Mouse (Mus musculus) right cerebral cortex, adult 2 months (tissue): Measurements from ENCODE around the gene Ubac2.

ENCODE experiments used
- DNase-seq, 2 experiments: peaks; one replicate each; pipeline ENCODE4 v3.0.0; 2021 to 2022; ENCODE audit warnings: low spot score in 2 of 2

Ubac2 gene

GRCm38 (mm10) chr14:121922731-121923130 is 44.3 kb downstream of the Ubac2 start:
- DNase-seq = no peak

- no peak for DNase-seq
Measured at GRCm38 (mm10) chr14:121924876-121925275, 46.5 kb downstream of the Ubac2 start.

- DNase-seq = no peak
Measured at GRCm38 (mm10) chr14:121926901-121927300, 48.5 kb downstream of the Ubac2 start.

- DNase-seq = no peak
Measured at GRCm38 (mm10) chr14:121927451-121927850, 49.0 kb downstream of the Ubac2 start.

DNA sequence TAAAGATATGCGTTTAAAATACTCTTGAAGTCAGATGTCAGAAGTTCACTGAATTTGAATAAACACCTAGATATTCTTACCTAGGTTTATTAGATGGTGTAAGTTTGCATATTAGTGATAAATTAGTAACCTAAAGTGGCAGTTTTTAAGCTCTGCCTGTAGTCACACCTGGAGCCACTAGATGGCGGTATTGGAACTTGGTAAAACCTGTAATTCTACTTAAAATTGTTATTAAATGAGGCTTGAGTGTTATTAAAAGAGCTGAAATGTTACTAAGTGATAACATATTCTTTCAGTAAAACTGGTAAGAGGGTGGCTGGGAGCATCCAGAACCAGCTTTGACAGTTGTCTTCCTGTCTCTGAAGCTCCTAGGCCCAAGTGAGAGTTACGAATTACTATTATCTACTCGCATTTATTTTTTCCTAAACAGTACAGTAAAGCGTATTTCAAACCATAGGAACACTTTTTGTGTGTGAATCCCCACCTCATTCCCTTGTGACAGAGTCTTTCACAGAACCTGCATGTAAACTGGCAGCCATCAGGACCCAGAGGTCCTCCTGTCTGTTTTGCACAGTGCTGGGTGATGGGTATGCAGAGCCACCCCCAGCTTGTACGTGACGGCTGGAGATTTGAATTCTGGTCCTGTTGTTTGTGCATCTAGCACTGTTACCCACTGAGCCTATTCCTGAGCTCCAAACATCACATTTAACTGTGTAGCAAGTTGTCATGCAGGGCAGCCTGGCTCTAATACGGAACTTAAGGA is 50.1 kb downstream of the Ubac2 start:
- peak; percentile 64 to 71 for DNase-seq

DNA sequence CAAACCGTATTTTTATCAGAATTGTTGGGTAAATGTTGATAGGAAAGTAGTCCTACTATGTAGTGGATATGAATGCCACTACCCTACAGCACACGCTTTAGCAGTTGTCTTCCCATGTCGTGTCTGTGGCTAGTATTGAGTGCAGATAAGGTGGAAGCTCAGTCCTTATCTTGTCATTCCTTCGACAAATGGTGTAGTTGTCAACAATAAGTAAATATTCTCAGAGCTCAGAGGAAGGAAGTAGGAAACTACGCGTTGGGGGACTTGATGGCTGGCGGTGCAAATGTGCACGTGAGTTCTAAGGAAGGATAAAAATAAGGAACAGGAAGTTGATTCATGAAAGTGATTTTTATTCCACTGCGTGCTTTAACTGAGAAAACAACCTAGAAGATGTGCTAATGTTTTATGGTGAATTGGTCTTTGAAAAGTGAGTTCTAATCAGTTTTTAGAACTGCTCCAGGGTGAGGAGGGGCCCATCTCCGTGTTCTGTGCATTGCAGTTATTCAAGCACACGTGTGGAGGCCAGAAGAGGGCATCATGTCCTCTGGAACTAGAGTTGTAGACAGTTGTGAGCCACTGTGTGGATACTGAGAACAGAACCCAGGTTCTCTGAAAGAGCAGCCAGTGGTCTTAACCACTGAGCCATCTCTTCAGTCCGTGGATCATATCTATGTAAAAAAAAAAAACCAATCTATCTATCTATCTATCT is 51.0 kb downstream of the Ubac2 start:
- DNase-seq = no peak

DNA sequence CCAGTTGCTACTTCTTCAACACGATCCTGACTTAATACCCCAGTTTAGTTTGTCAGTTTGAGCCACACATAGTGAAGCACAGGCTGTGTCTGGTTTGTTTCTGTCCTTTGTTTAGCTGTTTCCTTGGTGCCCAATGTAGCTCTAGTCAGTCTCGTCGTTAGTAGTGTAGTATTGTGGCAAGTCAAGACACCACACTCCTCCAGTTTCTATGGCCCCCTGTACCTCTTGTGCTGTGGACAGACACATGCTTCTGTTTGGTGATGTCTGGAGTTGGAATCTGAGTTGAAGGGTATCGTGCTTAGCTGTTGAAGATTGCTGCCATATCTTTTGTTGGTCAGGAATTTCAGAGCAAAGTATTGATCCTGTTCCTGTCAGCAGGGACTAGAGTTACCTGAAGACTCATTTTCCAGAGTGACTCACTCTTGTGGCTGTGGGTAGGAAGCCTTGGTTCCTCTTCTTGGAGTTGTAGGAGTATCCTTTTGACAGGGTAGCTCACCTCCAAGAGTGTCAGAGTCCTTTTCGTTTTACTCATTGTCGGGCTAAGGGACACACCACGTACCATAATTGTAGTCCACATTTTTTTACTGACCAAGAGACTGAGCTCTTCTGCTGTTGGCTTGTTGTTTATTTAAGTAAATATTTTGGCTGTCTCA is 52.4 kb downstream of the Ubac2 start:
- DNase-seq = no peak

DNA sequence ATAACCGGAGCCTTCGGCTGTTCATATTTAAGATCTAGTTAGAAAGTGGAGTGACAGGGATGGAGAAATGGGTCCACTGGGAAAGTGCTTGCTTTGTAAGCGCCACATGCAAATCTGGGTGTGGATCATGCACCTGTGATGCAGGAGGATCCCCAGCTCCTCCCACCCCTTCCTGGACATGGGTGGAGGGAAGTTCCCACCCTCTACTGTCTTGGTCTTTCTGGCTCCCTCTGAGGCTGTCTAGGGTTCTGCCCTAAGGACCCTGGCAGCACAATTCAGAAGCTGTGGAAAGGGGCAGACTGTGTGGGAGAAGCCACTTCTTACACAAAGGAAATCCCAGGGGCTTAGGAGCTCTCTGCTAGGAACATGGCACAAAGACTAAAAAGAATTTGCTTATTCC is 53.2 kb downstream of the Ubac2 start:
- DNase-seq = no peak

- DNase-seq = no peak
Measured at GRCm38 (mm10) chr14:121932180-121932579, 53.8 kb downstream of the Ubac2 start.

- DNase-seq = no peak
Measured at GRCm38 (mm10) chr14:121933906-121934596, 55.6 kb downstream of the Ubac2 start.

- DNase-seq = no peak
Measured at GRCm38 (mm10) chr14:121934597-121934946, 56.2 kb downstream of the Ubac2 start.

DNA sequence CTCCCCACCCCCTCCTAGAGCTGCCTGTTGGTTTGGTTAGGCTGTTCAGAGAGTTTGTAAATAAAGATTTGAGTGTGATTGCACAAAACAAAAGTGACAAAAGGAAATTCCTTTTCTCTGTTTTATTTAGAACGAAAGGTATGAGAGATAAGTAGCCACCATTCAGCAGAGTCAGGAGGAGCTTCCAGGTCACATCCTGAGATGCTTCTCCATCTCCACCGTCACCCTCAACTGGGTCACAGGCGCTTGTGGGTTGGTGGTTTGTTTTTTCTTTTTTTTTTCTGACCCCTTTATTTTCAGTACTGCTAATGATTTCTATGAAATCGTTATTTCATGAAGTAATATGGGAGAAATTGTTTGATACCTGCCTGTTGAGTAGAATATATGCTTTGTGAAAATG is 57.9 kb downstream of the Ubac2 start:
- DNase-seq = no peak

DNA sequence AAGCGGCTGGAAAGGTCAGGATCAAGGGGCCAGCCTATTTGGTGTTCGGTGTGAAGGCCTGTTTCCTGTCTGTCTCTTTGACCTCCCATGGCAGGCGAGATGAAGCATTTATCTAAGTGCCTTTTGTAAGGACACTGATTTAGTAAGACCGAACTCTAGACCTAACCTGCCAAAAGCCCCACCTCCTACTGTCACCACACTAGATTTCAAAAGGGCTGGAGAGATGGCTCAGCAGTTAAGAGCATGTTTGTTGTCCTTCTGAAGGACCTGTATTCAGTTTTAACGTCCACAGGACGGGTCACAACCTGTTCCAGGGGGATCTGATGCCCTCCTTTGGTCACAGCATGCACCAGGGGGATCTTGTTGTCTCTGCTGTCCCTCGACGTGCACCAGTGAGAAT is 58.4 kb downstream of the Ubac2 start:
- DNase-seq = no peak

- no peak for DNase-seq
Measured at GRCm38 (mm10) chr14:121937601-121938255, 59.3 kb downstream of the Ubac2 start.

GRCm38 (mm10) chr14:121938256-121939191 is 60.1 kb downstream of the Ubac2 start:
- no peak for DNase-seq

- DNase-seq = no peak
Measured at GRCm38 (mm10) chr14:121939582-121939981, 61.2 kb downstream of the Ubac2 start.

DNA sequence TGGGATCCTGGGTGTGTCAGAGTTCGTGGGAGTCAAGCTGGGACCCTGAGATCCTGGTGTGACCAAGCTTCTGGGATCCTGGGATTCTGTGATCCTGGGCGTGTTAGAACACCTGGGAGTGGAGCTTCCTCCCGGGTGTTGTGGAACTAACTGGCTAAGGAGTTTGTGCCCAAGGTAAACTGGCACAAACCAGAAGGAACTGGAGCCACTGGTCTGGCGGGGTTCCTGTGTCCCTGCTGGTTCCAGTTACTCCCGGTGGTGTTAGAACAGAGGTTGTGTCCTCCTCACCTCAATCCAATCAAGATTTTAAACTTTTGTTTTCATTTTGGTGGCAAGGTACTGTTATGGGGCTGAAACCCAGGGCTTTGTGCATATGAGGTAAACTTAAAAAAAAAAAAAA is 67.7 kb downstream of the Ubac2 start:
- no peak for DNase-seq

- no peak for DNase-seq
Measured at GRCm38 (mm10) chr14:121946728-121947127, 68.3 kb downstream of the Ubac2 start.

DNA sequence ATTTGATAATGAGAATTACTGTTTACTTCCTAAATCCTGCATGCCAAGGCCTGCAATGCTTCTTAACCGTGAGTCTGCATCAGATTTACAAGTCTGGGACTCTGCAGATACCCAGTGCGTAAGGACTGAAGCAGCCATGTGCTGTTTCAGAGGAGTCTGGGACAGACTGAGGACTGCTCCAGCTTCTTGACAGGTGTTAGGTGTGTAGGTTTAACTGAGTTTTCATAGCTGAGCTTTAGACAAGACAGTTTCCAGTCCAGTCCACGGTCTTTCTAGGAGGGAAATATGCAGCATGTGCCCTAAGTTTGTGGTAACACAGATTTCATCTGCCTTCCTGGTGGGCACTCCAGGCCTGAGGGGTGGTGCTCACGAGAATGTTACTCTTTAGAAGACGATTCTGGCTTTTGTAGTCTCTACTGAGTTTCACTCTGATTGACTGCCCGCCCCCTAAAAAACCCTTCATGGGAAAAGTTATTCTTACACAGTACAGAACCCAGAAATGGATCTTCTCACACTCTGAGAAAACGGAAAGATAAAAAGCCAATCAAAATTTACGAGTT is 68.9 kb downstream of the Ubac2 start:
- no peak for DNase-seq

DNA sequence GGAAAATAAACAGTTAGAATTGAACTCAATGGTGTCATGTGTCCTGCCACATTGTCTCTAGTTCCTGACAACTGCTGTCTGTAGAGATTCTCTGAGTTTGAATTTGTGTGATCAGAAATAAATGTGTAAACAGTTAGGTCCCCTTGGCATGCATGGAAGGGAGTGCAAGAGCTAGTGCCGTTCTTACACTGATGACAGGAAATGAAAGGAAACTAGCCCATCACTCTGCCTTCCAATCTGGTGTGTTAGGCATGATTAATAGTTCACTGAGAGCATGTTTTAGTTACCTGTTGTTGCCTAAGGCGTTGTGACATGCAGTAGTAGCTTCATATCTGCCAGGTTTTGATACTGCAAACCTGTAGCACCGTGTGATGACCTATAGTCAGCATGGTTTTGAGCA is 69.5 kb downstream of the Ubac2 start:
- DNase-seq = no peak
